In genomic region chr5:135269451-135269850, GRCm38 (mm10) we compare ENCODE assay signal across 20 mouse cellular contexts. TPM values are rescaled to one million over a fixed set of nuclear protein-coding genes. Genes with fewer than 3 reads are reported as not detected.
A peak's percentile ranks its signal among the peaks of the same experiment; 100 is the strongest.
DNase-seq lines count a peak whose midpoint lies in the region; ATAC-seq lines count a peak whose summit lies in the region.
"Had no signal": no experiment of that assay in that cellular context is flagged by ENCODE, and none has a peak within 500 bp of the region (broad histone marks: within the 10 kb centered on the region; RNA-seq: fewer than 3 reads in every experiment).

No protein-coding gene starts in this region.

- no peak overlapping the region for H3K4me3 ChIP-seq in forebrain, embryonic 10.5 days
- H3K4me3 ChIP-seq in forebrain, embryonic 12.5 days (replicated peaks): no peak overlapping the region
- H3K4me3 ChIP-seq in heart, embryonic 13.5 days: no peak overlapping the region
- no peak overlapping the region for H3K4me3 ChIP-seq in embryonic facial prominence, embryonic 13.5 days
- H3K4me3 ChIP-seq in forebrain, embryonic 13.5 days: no peak overlapping the region
- H3K4me3 ChIP-seq: erythroblast, embryonic 14.5 days; hindbrain, embryonic 15.5 days; layer of hippocampus, adult 2 months; neural tube, embryonic 12.5 days had no signal

- H3K27me3 ChIP-seq in forebrain, embryonic 10.5 days (ENCODE audit: poor library complexity, severe bottlenecking): peaks cover 7% of the 10 kb centered on the region; the same call in 1 of the 2 replicates
- H3K27me3 ChIP-seq in forebrain, embryonic 12.5 days: no peaks in the 10 kb centered on the region
- H3K27me3 ChIP-seq in heart, embryonic 13.5 days (replicated peaks): no peaks in the 10 kb centered on the region
- H3K27me3 ChIP-seq in embryonic facial prominence, embryonic 13.5 days: no peaks in the 10 kb centered on the region
- H3K27me3 ChIP-seq in forebrain, embryonic 13.5 days: no peaks in the 10 kb centered on the region
- H3K27me3 ChIP-seq: hindbrain, embryonic 15.5 days; neural tube, embryonic 12.5 days had no signal

- DNase-seq in forebrain, embryonic 10.5 days (ENCODE audit: extremely low spot score, low spot score): no peak
- no peak for DNase-seq in heart, postnatal 4 days
- peak; percentile 45 for DNase-seq in adrenal gland, adult 8-10 months
- no peak for DNase-seq in frontal cortex, postnatal 36 days (ENCODE audit: low spot score in 2 of 2)
- DNase-seq: cerebellum, adult 11 months; cerebellum, postnatal 36 days; forebrain, postnatal 0 days; gastrocnemius, postnatal 14 days; spleen, adult 18-20 months had no signal

- no peak overlapping the region for H3K9ac ChIP-seq in forebrain, embryonic 12.5 days
- H3K9ac ChIP-seq in heart, embryonic 13.5 days: no peak overlapping the region; the same call in 1 of the 2 replicates
- H3K9ac ChIP-seq in embryonic facial prominence, embryonic 13.5 days: 0 out of 2 replicates have a peak overlapping the region, but pooled peaks have one; percentile 27
- H3K9ac ChIP-seq in forebrain, embryonic 13.5 days: no peak overlapping the region
- H3K9ac ChIP-seq: forebrain, postnatal 0 days; hindbrain, embryonic 15.5 days; liver, embryonic 14.5 days; neural tube, embryonic 12.5 days had no signal

- no peaks in the 10 kb centered on the region for H3K36me3 ChIP-seq in forebrain, embryonic 10.5 days (replicated peaks)
- H3K36me3 ChIP-seq in forebrain, embryonic 12.5 days (replicated peaks): no peaks in the 10 kb centered on the region
- H3K36me3 ChIP-seq in heart, embryonic 13.5 days: no peaks in the 10 kb centered on the region
- H3K36me3 ChIP-seq in embryonic facial prominence, embryonic 13.5 days: no peaks in the 10 kb centered on the region
- H3K36me3 ChIP-seq in forebrain, embryonic 13.5 days (ENCODE audit: poor library complexity, severe bottlenecking): no peaks in the 10 kb centered on the region
- H3K36me3 ChIP-seq: hindbrain, embryonic 15.5 days; neural tube, embryonic 12.5 days had no signal

- 0 out of 2 replicates have a peak overlapping the region, but pooled peaks have one; percentile 22 for H3K27ac ChIP-seq in forebrain, embryonic 10.5 days
- no peak overlapping the region for H3K27ac ChIP-seq in forebrain, embryonic 12.5 days
- peak overlapping the region; percentile 50; the same call in 1 of the 2 replicates for H3K27ac ChIP-seq in heart, embryonic 13.5 days (replicated peaks)
- H3K27ac ChIP-seq in embryonic facial prominence, embryonic 13.5 days: no peak overlapping the region
- H3K27ac ChIP-seq in forebrain, embryonic 13.5 days: no peak overlapping the region
- H3K27ac ChIP-seq: hindbrain, embryonic 15.5 days; layer of hippocampus, adult 2 months; liver, embryonic 14.5 days; neural tube, embryonic 12.5 days had no signal

- 91% methylated on average over 8 of the region's 8 CpGs for WGBS in forebrain, embryonic 10.5 days
- WGBS in forebrain, embryonic 12.5 days: 86% methylated on average over 8 of the region's 8 CpGs
- WGBS in heart, embryonic 13.5 days: 57% methylated on average over 8 of the region's 8 CpGs
- WGBS in embryonic facial prominence, embryonic 13.5 days: 70% methylated on average over 8 of the region's 8 CpGs
- 90% methylated on average over 8 of the region's 8 CpGs for WGBS in forebrain, embryonic 13.5 days

- peaks cover 39% of the 10 kb centered on the region for H3K4me1 ChIP-seq in forebrain, embryonic 10.5 days
- peaks cover 20% of the 10 kb centered on the region for H3K4me1 ChIP-seq in forebrain, embryonic 12.5 days
- H3K4me1 ChIP-seq in heart, embryonic 13.5 days: peaks cover 18% of the 10 kb centered on the region
- peaks cover 18% of the 10 kb centered on the region for H3K4me1 ChIP-seq in embryonic facial prominence, embryonic 13.5 days
- peaks cover 34% of the 10 kb centered on the region for H3K4me1 ChIP-seq in forebrain, embryonic 13.5 days

- H3K4me2 ChIP-seq in forebrain, embryonic 12.5 days: no peak overlapping the region
- H3K4me2 ChIP-seq in heart, embryonic 13.5 days: no peak overlapping the region
- H3K4me2 ChIP-seq in embryonic facial prominence, embryonic 13.5 days: no peak overlapping the region
- no peak overlapping the region for H3K4me2 ChIP-seq in forebrain, embryonic 13.5 days
- H3K4me2 ChIP-seq: hindbrain, embryonic 15.5 days; neural tube, embryonic 12.5 days had no signal

- no peaks in the 10 kb centered on the region for H3K9me3 ChIP-seq in forebrain, embryonic 10.5 days
- H3K9me3 ChIP-seq in forebrain, embryonic 12.5 days: no peaks in the 10 kb centered on the region
- no peaks in the 10 kb centered on the region for H3K9me3 ChIP-seq in heart, embryonic 13.5 days
- H3K9me3 ChIP-seq in embryonic facial prominence, embryonic 13.5 days: no peaks in the 10 kb centered on the region
- no peaks in the 10 kb centered on the region for H3K9me3 ChIP-seq in forebrain, embryonic 13.5 days (replicated peaks)
- H3K9me3 ChIP-seq: hindbrain, embryonic 15.5 days; neural tube, embryonic 12.5 days had no signal

- ATAC-seq in forebrain, embryonic 12.5 days (ENCODE audit: low FRiP score): no peak
- ATAC-seq in heart, embryonic 13.5 days (ENCODE audit: extremely low read depth, insufficient number of reproducible peaks, low FRiP score, low TSS enrichment): no peak
- ATAC-seq in embryonic facial prominence, embryonic 13.5 days (ENCODE audit: insufficient number of reproducible peaks, insufficient read depth, low FRiP score, low TSS enrichment, low read depth): no peak
- ATAC-seq in forebrain, embryonic 13.5 days: no peak
- ATAC-seq: forebrain, postnatal 0 days; intestine, embryonic 16.5 days had no signal

RNA-seq across cellular contexts. Expression of gene Fzd9, which starts 18.4 kb away (rescaled TPM):
- polyA plus RNA-seq in forebrain, embryonic 10.5 days (2016; fragmentation: Nextera tagmentation; extraction: Ambion mirVana): 13.6 and 14.1 TPM in 2 replicates
- polyA plus RNA-seq in forebrain, embryonic 12.5 days (2016; fragmentation: Nextera tagmentation; extraction: Ambion mirVana): 23.1 and 27.7 TPM in 2 replicates
- 5.4 and 6.4 TPM in 2 replicates for polyA plus RNA-seq in heart, embryonic 13.5 days (2015; fragmentation: Nextera tagmentation; extraction: Ambion mirVana)
- 1 to 10 TPM; 1.2 to 1.7 TPM for total RNA-seq in heart, postnatal 4 days (2021)
- total RNA-seq in adrenal gland, adult 8-10 months (2022): 10 to 100 TPM in 1 of 4 experiments, 1 to 10 TPM in 3; 2.8 to 10.5 (median 6.3) TPM
- 11.9 and 18.1 TPM in 2 replicates for polyA plus RNA-seq in embryonic facial prominence, embryonic 13.5 days (2015; fragmentation: Nextera tagmentation; extraction: Ambion mirVana)
- 18.2 and 25.7 TPM in 2 replicates for polyA plus RNA-seq in forebrain, embryonic 13.5 days (2015; fragmentation: Nextera tagmentation; extraction: Ambion mirVana)
- total RNA-seq: CH12.LX had no signal

Comparison
In these comparisons a context has a peak if more than half of its experiments do, and no peak if none do; other contexts are left out.
1. H3K27ac ChIP-seq: peak in forebrain, embryonic 10.5 days (single experiment) and heart, embryonic 13.5 days (single experiment); none in forebrain, embryonic 12.5 days (single experiment), embryonic facial prominence, embryonic 13.5 days (single experiment) and forebrain, embryonic 13.5 days (single experiment).